Mouse (Mus musculus) kidney, embryonic 15.5 days (tissue): Measurements from ENCODE around the gene Irf2bp1. TPM values are rescaled to one million over a fixed set of nuclear protein-coding genes. Genes with fewer than 3 reads are reported as not detected.

Experiments
- ATAC-seq: fragments of 200-750 bp; cut with Nextera tagmentation; replicated peaks from 2 replicates; pipeline ENCODE4 v1.8.0; 2017; ENCODE audit warnings: moderate TSS enrichment; ENCODE audit not compliant: low FRiP score
- H3K27ac ChIP-seq: fragments of 300-500 bp; sonication (generic); 2 replicates; pipeline ENCODE4 v1.5.1; 2015; ENCODE audit warnings: mild to moderate bottlenecking, inconsistent platforms
- H3K27me3 ChIP-seq: fragments of 300-500 bp; sonication (generic); 2 replicates; pipeline ENCODE4 v1.6.1; 2015; ENCODE audit warnings: inconsistent platforms
- H3K36me3 ChIP-seq: fragments of 300-500 bp; sonication (generic); 2 replicates; pipeline ENCODE4 v1.6.1; 2015; ENCODE audit warnings: inconsistent platforms
- H3K4me1 ChIP-seq: fragments of 300-500 bp; sonication (generic); 2 replicates; pipeline ENCODE4 v1.6.1; 2015; ENCODE audit warnings: inconsistent platforms
- H3K4me2 ChIP-seq: fragments of 300-500 bp; sonication (generic); 2 replicates; pipeline ENCODE4 v1.6.1; 2015; ENCODE audit warnings: moderate library complexity, mild to moderate bottlenecking, inconsistent platforms
- H3K4me3 ChIP-seq: fragments of 300-500 bp; sonication (generic); replicated peaks from 2 replicates; pipeline ENCODE4 v1.5.1; 2015; ENCODE audit warnings: mild to moderate bottlenecking, inconsistent platforms
- H3K9ac ChIP-seq: fragments of 300-500 bp; sonication (generic); 2 replicates; pipeline ENCODE4 v1.6.1; 2015; ENCODE audit warnings: mild to moderate bottlenecking, inconsistent platforms
- H3K9me3 ChIP-seq: fragments of 300-500 bp; sonication (generic); replicated peaks from 2 replicates; pipeline ENCODE4 v1.6.1; 2016; ENCODE audit warnings: inconsistent platforms
- WGBS: fragments of 180-500 bp; shearing (Covaris S2); methylation state at CpG from one replicate; pipeline ENCODE4 v1.1.7; 2015; ENCODE audit warnings: mixed read lengths; 5-methylcytosine and 5-hydroxymethylcytosine counted together
- polyA plus RNA-seq: library from polyadenylated mRNA; unstranded; fragments of >200 nt; fragmentation: Nextera tagmentation; extraction: Ambion mirVana; gene quantifications from 2 replicates; pipeline ENCODE4 v1.2.1, GENCODE M21; 2015

Irf2bp1 gene
- 21.4 and 24.1 TPM in 2 replicates for polyA plus RNA-seq

DNA sequence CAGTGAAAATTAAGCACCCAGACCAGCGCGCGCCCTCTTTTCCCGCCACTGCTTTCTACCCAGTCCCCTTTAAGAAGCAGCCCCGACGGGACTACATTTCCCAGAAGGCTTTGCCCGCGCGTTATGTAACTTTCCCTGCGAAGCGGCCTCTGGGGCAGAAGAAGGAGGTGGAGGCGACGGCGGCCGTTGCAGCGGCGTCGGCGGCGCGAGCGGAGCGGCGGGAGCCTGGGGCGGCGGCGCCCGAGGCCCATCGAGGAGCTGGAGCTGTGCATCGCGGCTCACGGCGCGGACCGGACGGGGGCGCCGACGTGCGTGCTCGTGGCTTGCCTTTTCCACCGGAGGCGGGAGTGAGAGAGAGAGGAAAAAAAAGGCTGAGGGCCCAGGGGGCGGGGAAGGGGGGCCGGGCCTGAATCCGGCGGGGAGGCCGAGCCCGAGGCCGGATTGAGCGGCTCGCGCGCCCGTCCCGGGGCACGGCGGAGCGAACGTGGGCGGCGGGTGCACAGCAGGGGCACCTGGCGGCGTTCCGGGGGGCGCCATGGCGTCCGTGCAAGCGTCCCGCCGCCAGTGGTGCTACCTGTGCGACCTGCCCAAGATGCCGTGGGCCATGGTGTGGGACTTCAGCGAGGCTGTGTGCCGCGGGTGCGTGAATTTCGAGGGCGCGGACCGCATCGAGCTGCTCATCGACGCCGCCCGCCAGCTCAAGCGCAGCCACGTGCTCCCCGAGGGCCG is at the start of gene Irf2bp1:
Gene Irf2bp1 (plus strand): TSS at position 143 of the 729 bp plus-strand sequence.
- H3K9me3 ChIP-seq, result no peaks in the 10 kb centered on the region
- H3K27ac ChIP-seq, result peak within 1 kb of the TSS; percentile 98
- peaks cover 26% of the 10 kb centered on the region for H3K36me3 ChIP-seq
- H3K27me3 ChIP-seq, result no peaks in the 10 kb centered on the region
- peak within 1 kb of the TSS; percentile 90 for H3K4me2 ChIP-seq
- H3K4me3 ChIP-seq, result peak within 1 kb of the TSS; percentile 88
- H3K4me1 ChIP-seq, result peaks cover 75% of the 10 kb centered on the region
- H3K9ac ChIP-seq, result peak within 1 kb of the TSS; percentile 94
- under 1% methylated on average over 78 of the region's 90 CpGs for WGBS
- peak; percentile 53 for ATAC-seq

DNA sequence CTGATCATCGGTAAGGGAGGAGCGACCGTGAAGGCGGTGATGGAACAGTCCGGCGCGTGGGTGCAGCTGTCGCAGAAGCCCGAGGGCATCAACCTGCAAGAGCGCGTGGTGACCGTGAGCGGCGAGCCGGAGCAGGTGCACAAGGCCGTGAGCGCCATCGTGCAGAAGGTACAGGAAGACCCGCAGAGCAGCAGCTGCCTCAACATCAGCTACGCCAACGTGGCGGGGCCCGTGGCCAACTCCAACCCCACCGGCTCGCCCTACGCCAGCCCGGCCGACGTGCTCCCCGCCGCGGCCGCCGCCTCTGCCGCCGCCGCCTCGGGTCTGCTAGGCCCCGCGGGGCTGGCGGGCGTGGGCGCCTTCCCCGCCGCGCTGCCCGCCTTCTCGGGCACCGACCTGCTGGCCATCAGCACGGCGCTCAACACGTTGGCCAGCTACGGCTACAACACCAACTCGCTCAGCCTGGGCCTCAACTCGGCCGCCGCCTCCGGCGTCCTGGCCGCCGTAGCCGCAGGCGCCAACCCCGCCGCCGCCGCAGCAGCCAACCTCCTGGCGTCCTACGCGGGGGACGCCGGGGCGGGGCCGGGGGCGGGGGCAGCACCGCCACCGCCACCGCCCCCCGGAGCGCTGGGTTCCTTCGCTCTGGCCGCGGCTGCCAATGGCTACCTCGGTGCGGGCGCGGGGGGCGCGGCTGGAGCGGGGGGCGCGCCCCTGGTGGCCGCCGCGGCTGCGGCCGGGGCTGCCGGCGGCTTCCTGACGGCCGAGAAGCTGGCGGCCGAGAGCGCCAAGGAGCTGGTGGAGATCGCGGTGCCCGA is 46.1 kb upstream of the Irf2bp1 start:
- peaks cover 28% of the 10 kb centered on the region for H3K4me1 ChIP-seq
- H3K9ac ChIP-seq, result peak overlapping the region; percentile 58
- 1% methylated on average over 102 of the region's 107 CpGs for WGBS
- H3K27me3 ChIP-seq, result peaks cover 74% of the 10 kb centered on the region
- H3K27ac ChIP-seq, result no peak overlapping the region
- H3K9me3 ChIP-seq, result no peaks in the 10 kb centered on the region
- peak overlapping the region; percentile 99 for H3K4me2 ChIP-seq
- peak; percentile 90 for ATAC-seq
- H3K36me3 ChIP-seq, result no peaks in the 10 kb centered on the region
- H3K4me3 ChIP-seq, result peak overlapping the region; percentile 66

DNA sequence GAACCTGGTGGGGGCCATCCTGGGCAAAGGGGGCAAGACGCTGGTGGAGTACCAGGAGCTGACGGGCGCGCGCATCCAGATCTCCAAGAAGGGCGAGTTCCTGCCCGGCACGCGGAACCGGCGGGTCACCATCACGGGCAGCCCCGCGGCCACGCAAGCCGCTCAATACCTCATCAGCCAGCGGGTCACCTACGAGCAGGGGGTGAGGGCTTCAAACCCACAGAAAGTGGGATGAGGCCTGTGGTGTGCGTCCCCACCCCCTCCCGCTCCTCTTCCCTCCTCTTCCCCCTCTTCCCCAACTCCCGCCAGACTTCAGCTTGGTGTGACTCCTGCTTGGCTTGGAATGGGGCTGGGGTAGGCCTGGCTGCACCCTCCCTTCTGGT is 45.5 kb upstream of the Irf2bp1 start:
- ATAC-seq, result peak; percentile 29
- H3K27ac ChIP-seq, result no peak overlapping the region
- peaks cover 33% of the 10 kb centered on the region for H3K4me1 ChIP-seq
- 2% methylated on average over 21 of the region's 21 CpGs for WGBS
- no peaks in the 10 kb centered on the region for H3K9me3 ChIP-seq
- H3K4me2 ChIP-seq, result peak overlapping the region; percentile 99
- H3K4me3 ChIP-seq, result peak overlapping the region; percentile 66
- peak overlapping the region; percentile 58 for H3K9ac ChIP-seq
- no peaks in the 10 kb centered on the region for H3K36me3 ChIP-seq
- peaks cover 80% of the 10 kb centered on the region for H3K27me3 ChIP-seq

GRCm38 (mm10) chr7:18959446-18959845 is 44.4 kb upstream of the Irf2bp1 start:
- no peak overlapping the region for H3K4me3 ChIP-seq
- H3K27ac ChIP-seq, result no peak overlapping the region
- no peaks in the 10 kb centered on the region for H3K9me3 ChIP-seq
- H3K4me2 ChIP-seq, result no peak overlapping the region
- 57% methylated on average over 8 of the region's 8 CpGs for WGBS
- peaks cover 89% of the 10 kb centered on the region for H3K27me3 ChIP-seq
- ATAC-seq, result no peak
- H3K9ac ChIP-seq, result no peak overlapping the region
- H3K4me1 ChIP-seq, result peaks cover 41% of the 10 kb centered on the region
- no peaks in the 10 kb centered on the region for H3K36me3 ChIP-seq

- Histone ChIP-seq H3K36me3 (no peaks in the 10 kb centered on the region), H3K9ac (no peak overlapping the region), H3K4me1 (peaks cover 38% of the 10 kb centered on the region), H3K4me2 (peak overlapping the region; percentile 55), H3K27ac (no peak overlapping the region), H3K27me3 (peaks cover 96% of the 10 kb centered on the region), H3K4me3 (peak overlapping the region; percentile 29), H3K9me3 (no peaks in the 10 kb centered on the region)
- ATAC-seq, result no peak
- 3% methylated on average over 17 of the region's 17 CpGs for WGBS
Observed at GRCm38 (mm10) chr7:18962171-18962792, 41.6 kb upstream of the Irf2bp1 start.

DNA sequence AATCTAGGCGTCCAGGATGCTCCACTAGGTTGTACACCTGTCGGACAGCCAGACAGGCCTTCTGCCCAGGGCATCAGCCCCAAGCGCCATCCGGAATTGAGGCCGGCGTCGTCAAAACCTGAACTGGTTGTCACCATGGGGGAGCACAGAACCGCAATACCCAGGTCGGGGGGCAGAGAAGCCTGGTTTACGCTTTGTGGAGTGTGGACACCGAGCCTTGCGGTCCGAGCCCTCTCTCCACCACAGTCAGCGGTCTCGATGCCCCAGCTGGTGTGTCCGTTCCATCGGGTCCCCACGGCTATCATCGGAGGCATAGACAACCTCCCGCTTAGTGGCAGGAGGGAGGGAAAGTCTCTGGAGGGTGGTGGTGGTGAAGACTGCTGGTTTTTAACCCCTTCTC is 41.0 kb upstream of the Irf2bp1 start:
- 3% methylated on average over 20 of the region's 20 CpGs for WGBS
- Histone ChIP-seq H3K4me1 (peaks cover 33% of the 10 kb centered on the region), H3K36me3 (no peaks in the 10 kb centered on the region), H3K27me3 (peaks cover 96% of the 10 kb centered on the region), H3K4me3 (peak overlapping the region; percentile 29), H3K27ac (no peak overlapping the region), H3K9me3 (no peaks in the 10 kb centered on the region), H3K9ac (no peak overlapping the region), H3K4me2 (peak overlapping the region; percentile 55)
- ATAC-seq, result no peak

DNA sequence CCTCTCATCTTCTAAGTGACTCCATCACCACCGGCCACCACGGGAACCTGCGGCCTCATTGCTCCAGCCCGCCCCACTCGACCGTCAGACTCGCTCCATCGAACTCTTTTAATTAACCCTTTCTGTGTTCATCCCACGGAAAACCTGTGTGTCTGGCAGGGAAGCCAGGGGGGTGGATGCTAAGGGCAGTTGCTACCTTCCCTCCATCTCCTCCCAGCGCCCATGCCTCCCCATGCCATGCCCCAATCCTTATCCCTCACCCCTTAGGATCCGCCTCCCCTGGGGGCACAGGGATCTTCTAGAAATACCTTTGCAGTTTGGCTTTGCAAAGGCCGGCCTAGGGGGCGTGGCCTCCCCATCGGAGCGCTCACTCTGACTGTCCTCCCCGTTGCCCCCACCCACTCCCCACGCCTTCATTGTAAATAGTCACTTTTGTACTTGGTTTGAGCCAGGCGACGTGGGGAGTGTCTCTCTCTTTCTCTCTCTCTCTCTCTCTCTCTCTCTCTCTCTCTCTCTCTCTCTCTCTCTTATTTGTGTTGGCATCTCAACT is 40.5 kb upstream of the Irf2bp1 start:
- no peak overlapping the region for H3K9ac ChIP-seq
- H3K4me2 ChIP-seq, result peak overlapping the region; percentile 55

DNA sequence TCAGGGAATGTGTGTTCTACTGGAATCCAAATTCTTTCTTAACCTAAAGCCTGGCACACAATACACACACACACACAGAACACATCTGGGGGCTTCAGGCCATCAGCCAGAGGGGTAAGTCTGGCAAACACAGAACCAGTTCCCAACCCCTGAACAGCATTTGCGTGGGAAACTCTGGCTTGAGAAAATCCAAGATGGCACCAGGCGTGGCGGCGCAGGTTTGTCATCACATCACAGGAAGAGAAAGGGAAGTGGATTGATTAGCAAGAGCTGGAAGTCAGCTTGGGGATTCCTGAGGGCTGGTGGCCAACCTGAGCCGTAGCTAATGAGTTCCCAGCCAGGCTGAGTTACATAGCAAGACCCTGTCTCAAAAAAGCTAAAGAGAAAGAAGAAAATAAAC is 38.5 kb upstream of the Irf2bp1 start:
- peaks cover 21% of the 10 kb centered on the region for H3K4me1 ChIP-seq
- no peak for ATAC-seq
- no peaks in the 10 kb centered on the region for H3K9me3 ChIP-seq
- H3K9ac ChIP-seq, result no peak overlapping the region
- no peak overlapping the region for H3K4me2 ChIP-seq
- no peak overlapping the region for H3K4me3 ChIP-seq
- no peaks in the 10 kb centered on the region for H3K36me3 ChIP-seq
- WGBS, result 80% methylated on average over 5 of the region's 5 CpGs
- H3K27me3 ChIP-seq, result peaks cover 72% of the 10 kb centered on the region
- no peak overlapping the region for H3K27ac ChIP-seq

More for the DNA sequence above, 40.5 kb upstream of the Irf2bp1 start:
- no peaks in the 10 kb centered on the region for H3K9me3 ChIP-seq
- no peak overlapping the region; the same call in 1 of the 2 replicates for H3K4me3 ChIP-seq
- WGBS, result 3% methylated on average over 19 of the region's 19 CpGs
- no peak overlapping the region for H3K27ac ChIP-seq
- H3K36me3 ChIP-seq, result no peaks in the 10 kb centered on the region
- H3K4me1 ChIP-seq, result peaks cover 29% of the 10 kb centered on the region
- peaks cover 90% of the 10 kb centered on the region for H3K27me3 ChIP-seq
- no peak for ATAC-seq

DNA sequence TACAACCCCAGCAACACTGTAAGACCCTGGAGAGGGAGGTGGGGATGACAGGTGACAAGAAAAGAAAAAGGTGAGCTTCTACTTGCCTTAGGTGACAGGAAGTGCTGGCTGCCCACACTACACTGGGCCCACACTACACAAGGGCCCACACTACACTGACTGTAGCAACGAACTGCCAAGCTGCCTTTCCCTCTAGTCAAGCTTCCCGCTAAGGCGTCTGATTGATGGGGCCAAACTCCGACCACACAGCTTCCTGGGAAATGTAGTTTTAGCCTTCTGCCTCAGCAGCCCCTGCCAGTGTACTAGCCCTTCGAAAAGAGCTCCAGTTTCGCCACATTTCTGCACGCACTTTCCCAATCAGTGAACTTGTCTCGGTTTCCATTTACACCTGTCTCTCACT is 36.2 kb upstream of the Irf2bp1 start:
- Histone ChIP-seq H3K27me3 (peaks cover 49% of the 10 kb centered on the region), H3K4me3 (no peak overlapping the region), H3K36me3 (no peaks in the 10 kb centered on the region), H3K9me3 (no peaks in the 10 kb centered on the region), H3K9ac (no peak overlapping the region), H3K4me2 (no peak overlapping the region), H3K27ac (no peak overlapping the region), H3K4me1 (peaks cover 14% of the 10 kb centered on the region)
- WGBS, result 8% methylated on average over 8 of the region's 8 CpGs
- ATAC-seq, result no peak

GRCm38 (mm10) chr7:18970956-18971355 is 32.9 kb upstream of the Irf2bp1 start:
- Histone ChIP-seq H3K27me3 (peaks cover 29% of the 10 kb centered on the region), H3K4me1 (no peaks in the 10 kb centered on the region), H3K4me3 (no peak overlapping the region), H3K9ac (no peak overlapping the region), H3K4me2 (no peak overlapping the region), H3K9me3 (no peaks in the 10 kb centered on the region), H3K27ac (no peak overlapping the region), H3K36me3 (no peaks in the 10 kb centered on the region)
- WGBS, result 88% methylated on average over 3 of the region's 3 CpGs
- no peak for ATAC-seq

- no peak overlapping the region for H3K27ac ChIP-seq
- no peaks in the 10 kb centered on the region for H3K36me3 ChIP-seq
- no peak for ATAC-seq
- H3K4me3 ChIP-seq, result no peak overlapping the region
- H3K4me2 ChIP-seq, result no peak overlapping the region
- H3K9me3 ChIP-seq, result no peaks in the 10 kb centered on the region
- 84% methylated on average over 9 of the region's 9 CpGs for WGBS
- H3K9ac ChIP-seq, result no peak overlapping the region
- H3K4me1 ChIP-seq, result no peaks in the 10 kb centered on the region
- peaks cover 13% of the 10 kb centered on the region; the same call in 1 of the 2 replicates for H3K27me3 ChIP-seq
Observed at GRCm38 (mm10) chr7:18978381-18978780, 25.5 kb upstream of the Irf2bp1 start.

DNA sequence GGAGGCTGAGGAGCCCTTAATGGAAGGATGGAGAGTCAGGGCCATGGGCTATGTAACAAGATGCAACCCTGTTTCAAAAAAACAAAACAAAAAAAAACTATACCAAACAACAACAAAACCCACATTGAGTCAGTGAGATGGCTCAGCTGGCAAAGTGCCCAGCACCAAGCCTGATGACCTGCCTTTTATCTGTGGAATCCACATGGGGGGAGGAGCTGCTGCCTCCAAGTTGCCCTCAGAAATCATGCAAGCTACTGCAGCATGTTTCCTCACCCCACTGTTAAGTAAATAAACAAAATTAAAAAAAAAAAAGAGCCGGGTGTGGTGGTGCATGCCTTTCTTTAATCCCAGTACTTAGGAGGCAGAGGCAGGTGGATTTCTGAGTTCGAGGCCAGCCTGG is 17.3 kb upstream of the Irf2bp1 start:
- no peaks in the 10 kb centered on the region for H3K36me3 ChIP-seq
- H3K4me1 ChIP-seq, result peaks cover 12% of the 10 kb centered on the region
- no peak overlapping the region for H3K4me2 ChIP-seq
- no peak overlapping the region for H3K27ac ChIP-seq
- H3K27me3 ChIP-seq, result peaks cover 4% of the 10 kb centered on the region
- no peak for ATAC-seq
- no peak overlapping the region for H3K4me3 ChIP-seq
- H3K9ac ChIP-seq, result no peak overlapping the region
- no peaks in the 10 kb centered on the region for H3K9me3 ChIP-seq
- 72% methylated on average over 2 of the region's 2 CpGs for WGBS
